Mouse (Mus musculus): Measurements from ENCODE around the gene St3gal4. TPM values are rescaled to one million over a fixed set of nuclear protein-coding genes. Genes with fewer than 3 reads are reported as not detected.

St3gal4 gene
- total RNA-seq, 2 experiments from 2014 or later = 25.0 to 25.7 TPM

DNA sequence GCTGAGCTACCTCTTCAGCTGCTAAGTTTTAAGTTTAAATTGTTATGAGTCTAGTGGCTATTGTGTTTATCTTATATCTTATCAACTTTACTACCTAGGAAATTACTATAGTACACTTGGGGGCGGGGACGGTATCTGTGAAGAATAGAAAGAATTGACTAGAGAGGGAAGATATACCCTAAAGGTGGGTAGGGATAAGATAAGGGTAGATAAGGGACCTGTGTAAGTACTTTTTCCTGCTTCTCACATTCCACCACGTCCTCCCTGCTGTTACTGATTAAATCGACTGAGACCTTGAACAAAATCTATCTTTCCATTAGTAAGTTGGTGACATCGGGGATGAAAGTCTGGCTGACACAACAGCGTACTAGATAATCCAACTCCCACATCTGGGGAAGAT, 70.6 kb downstream of the St3gal4 start:
- no peak for DNase-seq

DNA sequence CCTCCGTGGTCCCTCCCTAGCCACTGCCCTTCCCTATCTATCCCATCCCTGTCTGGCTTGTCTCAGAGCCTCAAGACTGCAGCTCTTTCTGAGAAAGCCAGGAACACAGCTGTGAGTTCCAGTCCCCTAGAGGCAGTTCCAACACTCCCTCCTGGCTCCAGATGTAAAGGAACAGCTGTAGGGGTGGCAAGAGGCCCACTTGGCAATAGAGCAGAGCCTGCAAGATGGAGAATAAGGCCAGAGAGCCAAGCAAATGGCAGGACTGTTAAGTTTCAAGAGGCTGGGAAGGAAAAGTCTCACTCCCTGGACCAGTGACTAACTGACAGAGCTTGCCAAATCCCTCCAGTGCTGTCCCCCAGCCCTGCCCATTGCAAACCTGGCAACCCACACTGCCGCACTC, 73.3 kb downstream of the St3gal4 start:
- peak in 1 of 2 experiments; percentile 45 for DNase-seq

DNA sequence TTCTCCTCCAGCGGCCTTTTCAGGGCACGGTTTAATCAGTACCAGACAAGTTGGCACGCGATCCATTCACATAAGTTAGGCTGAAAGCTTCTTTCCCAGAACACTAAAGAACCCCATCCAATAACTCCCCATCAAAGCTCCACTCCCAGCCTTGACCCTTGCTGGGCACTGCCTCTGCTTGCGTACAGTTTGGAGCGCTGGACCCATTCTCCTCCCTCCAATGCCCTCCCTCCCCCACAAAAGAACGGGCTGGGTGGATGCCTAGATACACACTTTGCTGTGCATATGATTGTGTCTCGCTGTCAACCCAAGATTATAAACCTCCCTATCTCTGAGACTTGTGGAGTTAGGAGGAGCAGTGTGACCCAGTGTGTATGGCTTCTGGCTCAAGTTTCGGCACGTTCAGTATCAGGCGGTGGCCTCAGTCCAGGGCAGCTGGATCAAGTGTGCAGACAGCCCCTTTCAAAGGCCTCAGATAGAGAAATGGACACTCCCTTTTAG, 74.0 kb downstream of the St3gal4 start:
- DNase-seq = no peak

DNA sequence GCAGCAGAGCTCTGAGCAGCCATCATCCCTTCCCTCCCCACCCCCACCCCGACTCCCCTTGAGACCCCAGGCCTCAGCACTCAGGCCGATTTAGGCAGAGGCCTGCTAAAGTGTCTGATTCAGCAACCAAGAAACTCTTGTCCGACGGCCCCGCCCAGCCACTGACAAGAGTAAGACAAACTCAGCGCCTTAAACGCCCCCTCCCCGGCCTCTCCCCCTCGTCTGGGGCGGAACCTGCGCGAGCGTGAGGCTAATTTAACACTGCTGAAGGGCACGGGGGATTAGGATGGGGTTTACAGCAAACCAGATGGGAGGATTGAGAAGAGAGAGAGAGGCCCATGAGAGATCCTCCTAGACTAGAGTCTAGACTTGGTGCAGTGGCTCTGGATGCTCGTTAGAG, 74.6 kb downstream of the St3gal4 start:
- no peak for DNase-seq

DNA sequence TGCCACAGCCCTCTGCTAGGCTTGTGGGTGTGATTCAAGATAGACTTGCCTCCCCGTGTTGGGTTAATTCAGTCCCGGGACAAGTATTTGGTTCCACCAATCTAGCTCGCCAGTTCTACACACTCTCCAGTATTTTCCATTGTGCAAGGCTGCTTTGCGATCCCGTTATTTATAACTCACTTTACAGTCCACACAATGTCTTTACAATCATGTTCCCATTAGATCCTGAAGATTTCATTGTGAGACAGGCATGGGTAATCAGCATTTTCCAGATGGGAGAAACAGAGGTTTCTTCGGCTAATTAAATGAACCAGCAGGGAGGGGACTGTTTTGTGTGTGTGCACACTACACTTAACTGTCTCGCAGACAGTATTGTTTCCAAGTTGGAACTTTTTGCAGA, 75.4 kb downstream of the St3gal4 start:
- DNase-seq = no peak

DNA sequence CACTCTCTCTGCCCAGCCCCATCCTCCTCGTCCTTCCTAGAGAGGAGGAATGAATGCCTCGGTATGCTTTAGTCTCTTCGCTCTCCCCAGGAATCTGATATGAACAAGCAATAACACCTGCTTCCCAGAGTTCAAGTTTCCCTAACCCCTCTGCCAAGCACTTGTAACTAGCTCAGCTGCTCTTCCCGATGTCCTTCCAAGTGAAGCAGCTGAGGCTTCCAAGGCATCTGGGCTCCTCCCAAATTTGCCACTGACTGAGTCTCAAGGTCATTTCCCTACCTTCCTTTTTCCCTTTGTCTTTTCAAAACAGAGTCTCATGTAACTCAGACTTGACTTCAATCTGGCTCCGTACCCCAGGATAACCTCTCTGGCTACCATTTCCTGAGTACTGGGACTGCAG, 77.6 kb downstream of the St3gal4 start:
- DNase-seq = no peak

DNA sequence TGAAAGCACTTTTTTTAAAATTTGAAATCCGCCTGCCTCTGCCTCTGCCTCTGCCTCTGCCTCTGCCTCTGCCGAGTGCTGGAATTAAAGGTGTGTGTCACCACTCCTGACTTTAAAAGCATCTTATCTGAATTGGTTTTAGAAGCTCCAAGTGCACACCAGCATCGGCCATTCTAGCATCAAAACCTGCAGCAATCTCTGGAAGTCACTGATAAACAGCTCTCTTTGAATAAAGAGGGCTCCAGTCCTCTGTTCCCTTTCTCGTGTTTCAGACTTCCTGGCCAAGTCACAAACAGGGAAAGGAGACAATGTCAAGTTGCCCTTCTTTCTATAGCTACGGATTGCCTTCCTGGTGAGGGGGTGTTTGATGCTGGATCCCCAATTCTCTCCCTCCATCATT, 79.2 kb downstream of the St3gal4 start:
- DNase-seq = no peak

DNA sequence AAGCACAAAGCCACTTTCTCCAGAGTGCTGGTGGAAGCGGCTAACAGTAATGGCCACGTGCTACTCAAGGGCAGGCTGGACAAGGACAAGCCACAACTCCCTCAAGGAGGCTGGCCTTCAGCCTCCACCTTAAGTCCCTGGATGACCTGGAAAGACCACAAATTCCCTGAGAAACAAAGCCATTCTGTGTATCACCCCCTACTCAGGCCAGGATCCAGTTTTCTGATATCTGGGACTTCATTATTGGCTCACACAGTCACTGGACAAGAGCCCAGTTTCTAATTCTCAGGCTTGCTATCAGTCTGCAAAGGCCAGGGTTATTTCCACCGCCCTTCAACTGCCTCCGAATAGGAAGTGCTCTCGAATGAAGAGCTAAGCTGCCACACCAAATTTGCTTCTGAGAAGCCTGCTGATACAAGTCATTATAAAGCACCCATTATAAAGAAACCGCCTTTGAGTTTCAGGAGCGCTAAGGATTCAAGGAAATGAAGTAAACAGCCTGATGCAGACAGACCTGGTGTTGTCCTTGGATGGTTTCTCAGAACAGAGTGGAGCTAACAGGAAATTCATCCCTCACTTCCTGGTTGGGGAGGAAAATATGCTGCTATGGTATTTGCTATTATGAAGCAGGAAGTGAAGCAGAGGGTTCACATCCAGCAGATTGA, 80.0 kb downstream of the St3gal4 start:
- DNase-seq = no peak

DNA sequence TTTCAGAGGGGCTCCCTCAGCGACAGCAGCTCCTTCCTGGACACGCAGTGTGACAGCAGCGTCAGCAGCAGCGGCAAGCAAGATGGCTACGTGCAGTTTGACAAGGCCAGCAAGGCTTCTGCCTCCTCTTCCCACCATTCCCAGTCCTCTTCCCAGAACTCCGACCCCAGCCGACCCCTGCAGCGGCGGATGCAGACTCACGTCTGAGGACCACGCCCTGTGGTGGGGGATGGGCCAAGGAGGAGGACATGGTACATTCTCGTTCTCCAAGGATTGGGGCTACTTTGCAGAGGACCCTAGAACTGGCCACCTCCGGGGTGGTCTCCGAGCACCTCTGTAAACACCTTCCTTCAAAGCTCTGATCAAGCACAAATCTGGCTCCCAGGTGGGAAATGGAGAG, 84.0 kb downstream of the St3gal4 start:
- no peak for DNase-seq

DNA sequence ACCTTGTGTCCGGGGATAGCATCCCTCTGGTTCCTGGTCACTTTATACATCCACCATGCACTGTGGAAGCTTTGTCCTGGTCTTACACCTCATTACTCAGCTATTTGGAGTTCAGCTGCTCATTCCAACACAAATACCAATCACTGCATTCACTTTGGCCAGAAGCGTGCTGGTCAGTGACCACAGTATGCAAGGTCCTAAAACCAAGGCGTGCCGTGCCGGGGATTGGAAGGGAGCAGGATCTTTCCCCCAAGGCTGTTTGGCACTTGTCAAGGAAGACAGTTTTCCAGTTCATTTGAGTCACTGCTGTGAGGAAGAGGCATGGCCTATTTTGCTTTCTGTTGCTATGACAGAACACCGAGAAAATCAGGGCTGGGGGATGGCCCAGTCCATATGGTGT, 86.6 kb downstream of the St3gal4 start:
- no peak for DNase-seq

DNA sequence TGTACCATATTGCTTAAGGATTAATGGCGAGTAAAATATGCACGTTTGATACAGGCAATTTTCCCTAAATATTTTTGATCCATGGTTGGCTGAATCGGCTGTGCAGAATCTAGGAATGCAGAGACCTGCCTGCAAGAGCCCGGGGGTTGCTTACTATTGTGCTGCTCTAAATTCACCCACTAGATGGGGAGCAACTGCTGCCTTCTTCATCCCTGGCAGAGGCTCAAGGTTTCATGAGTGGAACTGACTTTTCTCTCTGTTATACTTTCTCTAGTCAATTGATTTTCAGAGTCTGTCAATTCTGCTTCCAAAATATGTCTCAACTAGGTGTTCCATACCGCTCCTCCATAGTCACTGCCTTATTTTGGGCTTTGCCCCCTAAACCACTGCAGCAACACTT, 88.2 kb downstream of the St3gal4 start:
- DNase-seq = peak in 1 of 2 experiments; percentile 38

DNA sequence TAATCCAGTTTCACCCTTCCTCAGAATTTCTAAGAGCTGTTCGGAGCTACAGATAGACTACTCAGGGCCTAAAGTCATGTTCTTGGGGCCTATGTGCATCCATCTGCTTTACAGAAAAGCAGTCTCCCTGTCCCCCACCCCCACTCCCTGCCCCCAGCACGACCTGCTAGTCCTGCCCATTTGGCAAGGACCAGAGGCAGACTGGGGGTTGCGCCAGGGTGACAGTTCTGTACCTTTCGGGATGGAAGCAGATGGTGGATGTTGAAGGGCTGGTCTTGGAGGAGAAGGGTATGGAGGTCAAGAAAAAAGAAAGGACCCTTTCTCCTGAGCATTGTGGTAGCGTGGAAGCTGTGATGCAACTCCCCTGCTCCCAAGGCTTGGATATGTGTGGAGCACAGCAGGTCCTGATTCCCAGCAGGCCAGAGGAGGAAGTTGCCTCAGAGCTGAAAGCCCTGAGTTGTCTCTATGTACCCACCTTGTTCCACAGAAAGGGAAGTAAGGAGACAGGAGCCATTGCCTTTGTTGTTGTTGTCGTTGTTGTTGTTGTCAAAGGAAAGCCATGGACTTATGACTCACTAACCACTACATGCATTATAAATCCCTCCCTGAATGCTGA, 91.6 kb downstream of the St3gal4 start:
- no peak for DNase-seq

DNA sequence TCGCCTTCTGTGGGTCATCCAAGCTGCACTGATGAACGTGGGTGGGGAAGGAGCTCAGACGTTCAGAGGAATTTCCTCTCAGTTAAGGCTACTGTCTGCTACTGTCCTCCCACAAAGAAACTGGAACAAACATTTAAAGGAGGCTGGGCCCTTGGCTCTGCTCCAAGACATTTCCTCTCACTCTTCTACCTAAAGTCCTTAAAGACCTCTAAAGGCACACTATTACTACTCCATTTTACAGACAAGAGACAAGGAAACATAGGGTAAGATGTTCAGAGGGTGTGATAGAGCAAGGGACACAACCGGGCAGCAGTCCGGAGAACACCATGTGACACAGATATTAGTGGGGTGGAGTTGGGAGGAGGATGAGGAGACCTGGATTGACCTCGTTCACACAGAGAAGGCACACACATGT, 92.2 kb downstream of the St3gal4 start:
- DNase-seq = no peak

DNA sequence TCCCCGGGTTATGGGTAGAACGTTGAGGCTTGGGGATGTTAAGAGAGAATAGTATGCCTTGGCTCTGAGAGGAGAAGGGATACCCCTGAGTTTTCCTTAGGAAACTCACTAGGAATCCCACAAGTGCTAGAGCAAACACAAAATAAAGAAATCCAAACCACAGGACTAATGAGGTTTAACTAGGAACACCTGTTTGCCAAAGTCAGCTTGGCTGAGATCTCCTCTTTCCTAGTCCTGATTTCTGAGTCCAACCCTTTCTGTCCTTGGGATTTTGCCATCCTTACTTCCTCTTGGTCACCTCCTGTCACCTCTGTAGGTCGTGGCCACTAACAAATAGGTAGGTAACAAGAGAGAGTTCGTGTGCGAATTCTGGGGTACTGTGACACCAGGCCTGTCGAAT, 92.8 kb downstream of the St3gal4 start:
- no peak for DNase-seq

DNA sequence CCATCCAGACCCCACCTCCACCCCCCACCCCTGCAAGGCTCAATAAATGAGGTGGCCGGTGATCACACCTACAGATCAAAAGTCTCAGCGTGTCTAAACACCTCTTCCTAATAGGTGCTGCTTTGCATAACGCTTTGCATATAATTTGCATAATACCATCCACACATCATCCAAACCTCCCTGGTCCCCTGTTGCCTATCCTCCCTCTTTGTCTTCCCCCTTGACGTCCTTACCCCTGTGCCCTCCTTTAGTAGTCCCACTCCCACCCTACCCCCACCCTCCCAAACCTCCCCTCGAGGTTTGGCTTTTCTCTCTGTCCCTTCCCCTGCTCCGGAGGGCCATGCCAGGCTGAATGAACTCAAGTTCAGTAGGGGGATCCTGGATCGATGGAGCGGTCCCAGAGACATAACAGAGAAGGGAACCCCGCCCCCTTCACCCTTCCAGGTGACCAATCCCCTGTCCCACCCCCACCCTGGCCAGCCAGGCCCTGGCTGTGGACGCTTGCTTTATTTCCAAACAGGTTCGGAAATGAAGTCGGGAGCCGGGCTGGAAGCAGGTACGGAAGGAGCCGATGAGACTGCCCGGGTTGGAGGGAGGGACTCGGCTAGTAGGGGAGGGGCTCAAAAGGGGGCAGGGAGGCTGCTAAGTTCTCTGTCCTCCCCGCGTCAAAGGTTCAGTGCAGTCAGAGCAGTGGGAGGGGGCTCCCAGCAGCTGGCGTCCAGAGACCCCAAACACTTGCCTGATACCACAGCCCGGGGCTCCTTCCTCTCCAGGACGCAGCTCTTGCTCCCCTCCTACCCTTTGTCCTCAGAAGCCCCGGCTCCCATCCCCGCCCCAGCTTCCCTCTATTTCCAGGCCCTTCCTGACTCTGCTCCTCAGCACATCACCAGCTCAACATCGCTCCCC, 94.2 kb downstream of the St3gal4 start:
- DNase-seq = no peak

DNA sequence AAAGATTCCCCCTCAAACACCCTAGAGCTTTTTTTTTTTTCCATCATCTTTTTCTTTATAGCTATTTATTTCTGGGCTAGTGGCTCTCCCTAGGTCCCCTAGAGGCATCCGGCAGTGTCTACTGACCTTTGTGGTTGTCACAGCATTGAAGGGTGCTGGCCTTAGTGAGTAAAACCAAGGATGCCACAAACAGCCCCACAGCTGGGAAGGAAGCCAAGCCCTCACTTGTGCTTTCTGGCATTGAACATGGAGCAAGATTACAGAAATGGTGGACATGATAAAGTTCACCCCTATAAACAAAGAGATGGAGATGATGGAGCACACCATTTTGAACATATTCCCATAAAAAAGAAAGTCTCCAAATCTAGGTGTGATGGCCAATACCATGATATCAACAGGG, 97.3 kb downstream of the St3gal4 start:
- DNase-seq = no peak

DNA sequence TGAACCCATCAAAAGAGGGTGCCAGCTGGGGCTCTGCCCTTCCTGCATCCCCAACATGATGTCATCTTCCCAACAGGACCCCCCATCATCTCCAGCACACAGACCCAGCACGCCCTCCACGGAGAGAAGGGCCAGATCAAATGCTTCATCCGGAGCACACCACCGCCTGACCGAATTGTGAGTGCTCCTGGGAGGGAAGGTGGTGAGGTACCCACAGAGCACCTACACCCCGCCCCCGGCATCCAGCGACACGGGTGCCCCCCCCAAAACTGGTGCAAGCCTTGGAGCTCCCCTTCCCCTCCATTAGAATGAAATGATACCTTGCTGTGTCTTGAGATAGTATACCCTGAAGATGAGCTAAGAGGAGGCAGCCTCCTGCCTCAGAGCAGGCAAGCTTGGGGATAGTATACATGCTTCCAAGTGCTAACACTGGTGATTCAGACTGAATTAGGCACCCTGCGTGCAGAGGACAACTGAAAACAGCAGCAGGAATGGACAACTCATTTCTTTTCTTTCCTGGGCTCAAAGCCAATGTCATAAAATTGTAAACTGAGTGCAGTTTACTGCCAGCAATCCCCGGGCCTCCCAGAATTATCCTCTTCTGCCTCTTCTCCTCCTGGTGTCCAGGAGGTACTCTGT, 98.9 kb downstream of the St3gal4 start:
- DNase-seq = no peak

DNA sequence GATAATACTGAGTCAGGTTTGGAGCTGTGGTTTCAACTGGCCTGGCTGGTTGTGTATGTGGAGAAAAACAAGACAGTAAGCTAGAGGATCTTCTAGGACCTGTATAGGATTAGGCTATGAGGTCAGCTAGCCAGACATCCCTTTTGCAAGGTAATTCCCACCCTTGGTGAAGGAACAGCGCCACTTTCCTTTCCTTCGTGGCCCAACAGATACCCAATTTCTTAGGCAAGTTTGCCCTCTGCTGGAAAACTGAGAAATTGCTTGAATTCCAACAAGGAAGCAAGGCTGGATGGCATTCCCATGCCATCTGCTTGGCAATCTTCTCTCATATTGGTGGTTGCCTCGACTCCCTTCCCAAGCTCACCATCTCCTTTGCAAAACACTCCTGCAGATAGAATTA, 99.7 kb downstream of the St3gal4 start:
- DNase-seq = peak; percentile 49 to 64

DNA sequence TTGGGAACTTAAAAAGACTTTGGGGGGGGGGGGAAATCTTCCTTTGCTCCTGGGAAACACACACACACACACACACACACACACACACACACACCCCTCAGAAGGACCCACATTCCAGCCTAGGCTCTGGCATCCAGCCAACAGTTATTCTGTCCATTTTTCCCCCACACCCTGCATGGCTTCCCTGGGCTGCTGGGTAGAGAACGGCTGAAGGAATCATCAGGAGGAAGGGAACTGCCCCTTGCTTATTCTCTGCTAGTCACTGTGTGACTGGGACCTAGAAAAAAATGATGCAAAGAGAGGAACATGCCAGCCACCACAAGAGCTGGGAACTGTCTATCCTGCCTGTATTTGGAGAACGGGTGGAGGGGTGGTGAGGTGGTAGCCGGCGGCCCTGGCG, 101.0 kb downstream of the St3gal4 start:
- DNase-seq = no peak

DNA sequence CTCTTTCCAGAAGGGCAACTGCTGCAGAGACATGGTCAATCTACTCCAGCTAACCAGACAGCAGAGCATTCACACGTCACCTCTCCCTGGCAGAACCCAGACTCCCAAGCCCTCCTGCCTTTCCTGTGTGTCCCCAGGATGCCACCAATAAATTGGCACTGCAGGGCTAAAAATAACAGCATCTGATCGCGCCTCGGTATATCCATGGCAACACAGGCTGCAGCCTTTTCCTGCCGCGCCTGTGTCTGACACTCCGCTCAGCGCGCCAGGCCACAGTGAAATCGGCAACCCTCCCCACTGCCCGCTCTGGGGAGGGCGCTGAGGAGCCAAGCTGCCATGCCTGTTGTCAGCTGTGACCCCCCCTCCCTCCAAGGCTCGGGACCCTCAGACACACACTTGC, 101.5 kb downstream of the St3gal4 start:
- peak; percentile 59 to 71 for DNase-seq

DNA sequence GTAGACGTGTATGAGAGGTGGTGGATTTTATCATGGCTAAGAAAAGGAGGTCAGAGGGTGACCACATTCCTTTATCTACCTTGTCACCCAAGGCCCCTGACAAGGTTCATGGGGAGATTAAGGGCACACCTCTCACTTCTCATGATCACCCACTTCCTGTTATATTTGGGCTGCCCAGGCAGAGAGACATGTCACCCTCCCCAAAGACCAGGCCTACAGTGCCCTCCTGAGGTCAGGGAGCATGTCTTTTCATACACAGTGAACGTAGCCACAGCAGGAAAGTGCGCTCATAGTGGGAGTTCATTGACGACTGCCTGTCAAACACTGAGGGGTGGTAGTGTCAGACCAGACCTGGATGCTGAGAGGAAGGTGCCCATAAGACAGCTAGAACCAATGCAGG, 102.3 kb downstream of the St3gal4 start:
- DNase-seq = no peak

DNA sequence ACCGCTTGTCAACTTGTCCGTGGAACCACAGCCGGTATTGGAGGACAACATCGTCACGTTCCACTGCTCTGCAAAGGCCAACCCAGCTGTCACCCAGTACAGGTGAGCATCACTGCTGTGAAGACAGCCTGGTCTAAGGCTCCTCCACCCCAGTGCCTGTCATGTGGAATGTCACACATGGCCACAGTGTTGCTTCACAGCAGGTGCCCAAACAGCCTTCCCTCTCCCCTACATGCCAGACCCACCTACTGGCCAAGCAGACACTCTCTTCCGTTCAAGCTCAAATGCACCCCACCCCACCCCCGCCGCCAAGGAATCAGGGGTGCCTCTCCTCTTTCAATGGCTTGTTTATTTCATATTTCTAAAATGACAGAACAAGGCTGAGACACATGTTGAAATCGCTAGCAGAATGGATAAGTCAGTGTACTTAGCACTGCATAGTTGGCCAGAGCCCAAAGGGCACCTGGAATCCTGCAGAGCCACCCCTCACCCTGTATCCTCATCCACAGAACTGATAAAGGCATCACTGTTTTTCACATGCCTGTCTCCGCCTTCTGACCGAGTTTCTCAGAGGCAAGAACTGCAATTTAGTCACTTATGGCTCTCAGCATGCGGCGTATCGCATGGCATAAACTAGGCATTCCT, 111.2 kb downstream of the St3gal4 start:
- DNase-seq = no peak
